Mouse (Mus musculus): ENCODE results near the gene Gjc1. TPM values are rescaled to one million over a fixed set of nuclear protein-coding genes. Genes with fewer than 3 reads are reported as not detected.

The Gjc1 gene
- total RNA-seq, 2 experiments from 2014 or later: 27.4 to 29.2 TPM

DNA sequence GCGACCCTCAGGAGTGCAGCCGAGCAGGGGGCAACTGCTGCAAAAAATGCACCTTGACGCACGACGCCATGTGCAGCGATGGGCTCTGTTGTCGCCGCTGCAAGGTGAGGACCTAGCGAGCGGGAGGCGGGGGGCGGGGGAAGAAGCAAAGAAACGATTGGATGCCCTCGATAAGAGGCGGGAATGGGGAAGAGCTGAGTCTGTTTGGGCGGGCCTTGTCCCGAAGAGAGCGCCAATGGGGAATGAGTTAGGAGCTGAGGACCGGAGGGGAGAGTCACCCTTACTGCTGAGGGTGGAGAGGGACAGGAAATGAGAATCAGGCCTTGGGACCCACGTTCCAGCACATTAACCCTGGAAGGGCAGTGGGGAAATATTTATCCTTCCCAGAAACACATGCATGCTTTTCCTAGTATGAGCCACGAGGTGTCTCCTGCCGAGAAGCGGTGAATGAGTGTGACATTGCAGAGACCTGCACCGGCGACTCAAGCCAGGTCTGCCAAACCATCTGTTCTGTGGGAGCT, 44.8 kb downstream of the Gjc1 start:
- intact Hi-C loops (cut with DNase I): loop anchor here (1.0 to 5.0 kb wide), 2 partner anchors 90 to 218 kb away; no protein-coding TSS in a partner anchor
- DNase-seq (ENCODE audit: low spot score): peak; percentile 77

DNA sequence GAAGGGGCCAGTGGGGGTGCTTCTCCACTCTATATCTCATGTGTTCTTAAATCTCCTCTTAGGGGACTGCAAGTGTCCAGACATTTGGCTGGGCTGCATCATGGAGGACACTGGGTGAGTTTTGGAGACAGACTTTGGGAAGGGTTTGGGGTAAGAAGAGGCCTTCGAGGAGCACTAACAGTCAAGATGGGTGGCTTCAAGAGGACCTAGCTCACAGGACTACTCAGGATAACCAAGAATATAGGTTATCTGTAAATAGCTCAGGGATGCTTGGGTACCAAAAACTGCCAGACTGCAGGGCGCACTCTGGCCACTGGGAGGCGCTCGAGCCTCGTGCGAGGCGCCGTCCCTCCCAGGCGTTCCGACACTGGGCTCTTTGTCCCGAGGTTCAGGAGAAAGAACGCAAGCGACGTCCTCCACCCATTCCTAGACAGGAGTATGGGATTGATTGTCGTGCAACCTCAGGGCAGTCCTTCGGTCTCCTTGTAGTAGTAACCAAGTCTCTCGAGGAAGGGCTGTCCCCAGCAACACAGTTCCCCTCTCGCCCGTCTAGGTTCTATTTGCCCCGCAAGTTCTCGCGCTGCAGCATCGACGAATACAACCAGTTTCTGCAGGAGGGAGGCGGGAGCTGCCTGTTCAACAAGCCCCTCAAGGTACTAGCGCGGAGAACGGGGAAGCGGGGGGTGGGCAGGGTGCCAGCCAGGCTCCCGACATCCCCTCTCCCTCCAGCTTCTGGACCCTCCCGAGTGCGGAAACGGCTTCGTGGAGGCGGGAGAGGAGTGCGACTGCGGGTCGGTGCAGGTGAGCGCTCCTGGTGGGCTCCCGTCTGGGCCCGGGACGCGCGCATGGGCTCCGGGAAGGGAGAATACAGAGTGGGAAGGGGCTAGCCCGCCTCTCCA, 45.5 kb downstream of the Gjc1 start:
- peak; percentile 63 for DNase-seq (ENCODE audit: low spot score)
- intact Hi-C loops (cut with DNase I): loop anchor here (1.0 to 5.0 kb wide), 2 partner anchors 90 to 218 kb away; no protein-coding TSS in a partner anchor

DNA sequence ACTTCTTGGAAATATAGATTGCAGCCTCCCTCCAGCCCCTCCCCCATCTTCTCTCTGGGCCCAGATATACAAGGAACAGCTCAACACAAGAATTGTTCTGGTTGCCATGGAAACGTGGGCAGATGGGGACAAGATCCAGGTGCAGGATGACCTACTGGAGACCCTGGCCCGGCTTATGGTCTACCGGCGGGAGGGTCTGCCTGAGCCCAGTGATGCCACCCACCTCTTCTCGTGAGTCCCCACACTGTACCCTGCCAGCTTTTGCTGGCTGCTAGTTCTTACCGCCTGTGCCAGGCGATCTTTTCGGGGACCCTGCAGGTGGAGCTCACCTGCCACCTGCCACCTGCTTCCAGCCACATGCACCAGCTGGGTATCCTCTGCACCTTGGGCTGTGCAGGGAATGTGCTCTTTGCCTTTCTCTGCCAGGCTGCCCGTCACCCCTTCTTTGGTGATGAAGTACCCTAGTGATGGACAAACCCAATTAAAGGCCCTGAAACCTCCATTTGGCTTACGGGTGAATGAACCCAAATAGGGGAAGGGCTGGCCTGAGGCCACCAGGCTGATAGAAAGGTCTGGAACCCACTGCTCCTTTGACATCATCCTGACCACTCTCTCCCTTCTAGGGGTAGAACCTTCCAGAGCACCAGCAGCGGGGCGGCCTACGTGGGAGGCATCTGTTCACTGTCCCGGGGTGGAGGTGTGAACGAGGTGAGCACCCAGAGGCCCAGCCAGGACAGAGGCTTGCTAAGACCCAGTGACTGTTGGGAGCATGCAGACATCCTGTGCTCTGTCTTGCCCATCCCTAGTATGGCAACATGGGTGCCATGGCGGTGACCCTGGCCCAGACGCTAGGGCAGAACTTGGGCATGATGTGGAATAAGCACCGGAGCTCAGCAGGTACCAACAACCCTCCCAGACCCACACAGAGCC, 46.5 kb downstream of the Gjc1 start:
- no peak for DNase-seq (ENCODE audit: low spot score)
- intact Hi-C loops (cut with DNase I): loop anchor here (5.0 kb wide), 1 partner anchor 219 kb away; no protein-coding TSS in a partner anchor

DNA sequence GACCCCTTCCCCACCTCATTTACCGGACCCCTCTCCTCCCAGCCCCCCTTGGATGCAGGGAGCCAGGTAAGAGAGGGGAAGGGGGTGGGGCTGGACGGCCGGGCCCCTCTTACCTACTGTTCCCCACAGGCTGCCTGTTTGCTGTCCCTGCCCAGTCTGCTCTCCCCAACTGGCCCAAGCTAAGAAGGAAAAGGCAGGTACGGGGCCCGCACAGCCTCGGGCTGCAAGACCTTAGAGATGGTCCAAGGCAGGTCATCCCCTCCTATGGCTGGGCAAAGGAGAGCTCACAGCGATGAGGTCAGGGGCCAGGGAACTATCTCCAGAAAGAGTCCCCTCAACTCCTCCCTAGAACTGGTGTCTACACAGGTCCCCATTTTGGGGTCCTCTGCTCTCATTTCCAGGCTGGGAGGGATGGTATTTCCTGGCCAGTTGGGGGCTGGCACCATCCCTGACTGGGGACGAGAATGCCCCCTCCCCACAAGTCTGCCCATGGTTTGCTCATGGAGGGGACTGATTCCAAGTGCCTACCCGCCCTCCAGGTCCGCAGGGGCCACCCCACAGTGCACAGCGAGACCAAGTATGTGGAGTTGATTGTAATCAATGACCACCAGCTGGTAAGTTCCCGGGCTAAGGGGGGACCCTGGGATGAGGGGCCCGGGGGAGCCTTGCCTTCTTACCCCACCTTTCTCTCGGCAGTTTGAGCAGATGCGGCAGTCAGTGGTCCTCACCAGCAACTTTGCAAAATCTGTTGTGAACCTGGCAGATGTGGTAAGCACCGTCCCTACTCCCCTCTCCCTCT, 47.4 kb downstream of the Gjc1 start:
- no peak for DNase-seq (ENCODE audit: low spot score)
- intact Hi-C loops (cut with DNase I): loop anchor here (5.0 kb wide), 1 partner anchor 220 kb away; no protein-coding TSS in a partner anchor

DNA sequence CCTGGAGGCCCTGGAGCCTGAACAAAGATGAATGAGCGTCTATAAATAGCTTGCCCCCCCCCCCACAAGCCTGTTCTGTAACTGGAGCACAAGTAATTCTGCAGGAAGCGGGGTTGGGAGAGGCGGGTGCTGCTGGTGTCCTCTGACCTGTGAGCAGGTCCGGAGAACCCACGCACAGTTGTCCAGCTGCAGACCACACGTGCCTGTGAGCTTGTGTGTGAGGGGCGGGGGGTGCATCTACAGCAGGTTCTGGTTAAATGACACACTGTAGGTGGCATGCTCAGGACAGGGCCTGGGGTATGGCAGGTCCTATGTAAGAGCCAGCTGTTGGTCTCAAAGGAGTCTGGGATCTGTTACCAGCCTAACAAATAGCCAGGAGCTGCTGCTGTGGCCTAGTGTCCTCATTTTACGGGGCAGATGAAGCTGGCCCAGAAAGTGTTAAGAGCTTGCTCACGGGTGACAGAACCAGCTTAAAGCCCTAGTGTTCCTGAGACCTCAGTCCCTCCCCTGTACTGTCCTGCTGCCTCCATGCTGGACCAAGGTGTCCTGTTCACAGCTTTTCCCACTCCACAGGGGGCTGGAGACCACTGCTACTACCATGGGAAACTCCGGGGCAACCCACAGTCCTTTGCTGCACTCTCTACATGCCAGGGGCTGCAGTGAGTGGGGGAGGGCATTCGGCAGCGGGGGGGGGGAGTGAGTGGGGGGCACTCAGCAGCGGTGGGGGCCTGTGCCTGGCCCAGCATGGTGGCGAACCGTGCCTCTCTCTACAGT, 48.7 kb downstream of the Gjc1 start:
- no peak for DNase-seq (ENCODE audit: low spot score)
- intact Hi-C loops (cut with DNase I): loop anchor here (5.0 kb wide), 1 partner anchor 221 kb away; no protein-coding TSS in a partner anchor

DNA sequence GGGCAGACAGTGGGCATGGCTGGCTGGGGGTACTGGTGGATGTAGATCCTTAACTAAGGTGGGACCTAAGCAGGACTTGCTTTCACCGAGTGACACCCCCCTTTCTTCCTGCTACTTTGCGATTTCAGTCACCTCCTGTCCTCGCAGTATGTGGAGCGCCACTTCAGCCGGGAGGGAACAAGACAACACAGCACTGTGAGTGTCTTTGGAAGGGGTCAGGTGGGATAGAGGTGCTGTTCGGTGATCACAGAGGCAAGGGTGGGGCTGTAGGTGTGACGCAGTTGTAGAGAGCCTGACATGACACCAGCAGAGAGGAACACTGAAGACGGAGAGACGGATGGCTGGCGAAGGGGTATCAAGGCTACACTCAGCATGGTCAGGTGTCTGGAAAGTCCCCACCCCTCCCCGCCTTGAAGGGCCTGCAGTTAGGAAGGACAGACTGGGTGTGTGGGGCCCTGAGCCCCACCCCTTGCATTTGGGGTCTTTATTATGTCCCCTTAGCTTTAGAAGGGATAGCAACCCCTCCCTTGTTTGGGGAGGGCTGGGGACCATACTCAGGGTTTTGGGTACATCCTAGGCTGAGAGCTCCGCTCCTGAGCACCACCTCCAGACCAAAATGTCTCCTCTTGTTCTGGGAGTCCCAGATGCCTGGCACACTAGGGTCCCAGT, 49.4 kb downstream of the Gjc1 start:
- intact Hi-C loops (cut with DNase I): loop anchor here (5.0 kb wide), 1 partner anchor 222 kb away; no protein-coding TSS in a partner anchor

DNA sequence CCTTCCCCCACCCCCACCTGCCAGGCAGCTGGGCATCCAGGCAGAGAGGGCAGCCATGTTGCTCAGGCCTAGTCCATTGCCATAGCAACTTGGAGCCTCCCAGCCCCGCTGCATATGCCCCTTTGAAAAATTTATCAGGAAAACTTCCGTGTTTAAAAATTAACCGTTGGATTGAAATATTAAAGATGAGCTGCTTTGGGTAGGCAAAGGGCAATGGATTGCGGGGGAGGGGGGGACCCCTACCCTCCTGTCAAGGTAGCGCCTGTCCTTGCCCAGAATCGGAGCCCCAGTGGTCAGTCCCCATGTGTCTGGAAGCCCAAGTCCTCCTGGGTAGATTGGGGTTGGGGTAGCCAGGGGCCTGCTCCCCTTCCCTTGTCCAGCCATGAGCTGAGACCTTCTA, 50.4 kb downstream of the Gjc1 start:
- DNase-seq (ENCODE audit: low spot score): no peak
- intact Hi-C loops (cut with DNase I): no loop called here

More for the DNA sequence above, 49.4 kb downstream of the Gjc1 start:
- no peak for DNase-seq (ENCODE audit: low spot score)

DNA sequence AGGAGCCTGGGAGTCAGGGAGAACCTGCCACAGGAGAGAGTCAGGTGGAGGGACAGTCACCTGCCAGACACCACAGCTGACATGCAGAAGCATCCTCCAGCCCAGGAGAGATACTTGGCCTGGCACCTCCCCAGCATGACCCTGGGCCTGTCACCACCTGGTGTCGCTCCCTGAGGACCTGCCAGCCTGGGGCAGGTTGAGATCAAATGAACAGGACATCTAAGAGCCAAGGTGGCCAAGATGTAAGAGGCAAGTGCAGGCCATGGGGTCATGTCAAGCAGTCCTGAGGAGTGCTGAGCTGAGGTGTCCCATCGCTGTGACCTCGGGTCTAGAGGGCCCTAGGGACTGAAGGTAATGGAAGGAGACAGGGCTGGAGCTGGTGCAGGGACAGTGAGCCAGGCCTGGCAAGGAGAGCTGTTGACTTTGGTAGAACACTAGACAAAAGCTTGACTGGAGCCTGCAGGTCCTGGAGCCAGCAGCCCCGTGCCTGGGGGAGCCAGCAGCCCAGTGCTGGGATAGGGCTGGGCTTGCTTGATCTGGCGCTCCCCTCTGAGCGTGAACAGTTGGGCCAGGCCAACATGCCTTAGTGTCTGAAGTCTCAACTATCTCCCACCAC, 52.3 kb downstream of the Gjc1 start:
- DNase-seq (ENCODE audit: low spot score): no peak

DNA sequence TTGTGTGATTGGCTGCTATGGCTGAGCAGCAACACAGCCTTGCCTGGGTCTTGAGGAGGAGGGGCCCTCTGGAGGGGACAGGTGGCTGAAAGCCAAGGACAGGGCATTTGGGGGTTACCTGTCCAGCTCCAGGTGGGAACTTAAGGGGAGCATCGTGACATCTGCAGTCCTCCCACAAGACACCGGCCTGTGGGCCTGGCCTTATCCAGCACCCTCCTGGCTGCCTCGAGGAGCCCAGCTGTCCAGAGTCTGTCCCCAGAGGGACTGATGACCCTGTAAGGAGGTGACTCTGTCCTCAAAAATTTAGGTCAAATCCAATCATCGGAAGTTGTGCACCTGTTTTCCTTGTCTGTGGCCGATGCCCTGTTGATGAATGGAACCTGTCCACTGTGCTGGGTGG, 54.1 kb downstream of the Gjc1 start:
- intact Hi-C loops (cut with DNase I): no loop called here
- DNase-seq (ENCODE audit: low spot score): no peak

More for the DNA sequence above, 52.3 kb downstream of the Gjc1 start:
- intact Hi-C loops (cut with DNase I): no loop called here

DNA sequence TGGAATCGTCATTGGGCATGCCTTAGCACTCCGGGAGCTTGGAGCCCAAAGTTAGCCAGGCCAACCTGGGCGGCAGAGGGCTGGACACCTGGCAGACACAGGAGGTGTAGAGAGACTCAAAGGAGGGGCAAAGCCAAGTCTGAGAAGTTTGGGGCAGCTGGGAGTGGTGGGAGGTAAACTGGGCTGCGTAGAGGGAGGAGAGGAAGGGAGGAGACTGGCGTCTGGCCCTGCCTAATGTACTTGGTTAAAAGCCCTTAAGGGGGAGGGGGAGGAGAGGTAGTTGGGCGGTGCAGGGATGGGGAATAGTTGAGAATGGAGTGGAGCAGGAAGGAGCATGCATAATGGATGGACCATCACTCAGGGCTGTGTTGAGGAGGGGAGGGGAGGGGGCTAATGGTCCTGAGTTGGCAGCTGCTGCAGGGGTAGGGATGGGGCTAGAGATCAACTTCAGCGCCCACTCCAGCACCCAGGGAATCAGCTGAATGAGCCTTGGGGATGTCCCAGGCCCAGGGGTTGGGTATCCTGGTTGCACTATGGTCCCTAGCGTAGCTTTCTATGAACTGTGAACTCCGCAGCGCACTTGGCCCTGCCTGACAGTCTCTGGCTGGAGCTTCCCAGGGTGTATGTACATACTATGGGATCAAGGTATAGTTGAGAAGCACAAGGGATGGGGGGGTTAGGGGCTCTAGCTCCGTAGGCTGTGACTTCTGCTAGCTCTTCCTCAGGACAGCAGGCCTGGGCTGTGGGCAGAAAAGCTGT, 56.3 kb downstream of the Gjc1 start:
- no peak for DNase-seq (ENCODE audit: low spot score)
- intact Hi-C loops (cut with DNase I): no loop called here

DNA sequence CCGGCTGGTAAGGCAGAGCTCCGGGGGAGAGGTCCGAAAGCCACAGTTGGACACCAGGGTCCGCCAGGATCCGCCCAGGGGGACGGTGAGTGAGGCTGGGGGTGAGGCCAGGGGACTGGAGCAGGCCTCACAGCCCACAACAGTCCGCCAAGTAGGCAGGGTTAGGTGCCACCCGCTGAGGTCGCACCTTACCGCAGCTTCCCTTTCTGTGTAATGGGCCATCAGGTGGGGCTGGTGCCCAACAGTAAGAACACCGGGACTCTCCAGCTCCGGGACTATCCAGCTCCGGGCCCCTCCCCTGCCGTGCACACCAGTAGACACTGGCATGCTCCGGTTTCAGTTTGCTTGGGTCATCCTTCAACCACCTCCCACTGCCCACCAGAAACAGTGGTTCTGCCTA, 57.3 kb downstream of the Gjc1 start:
- no peak for DNase-seq (ENCODE audit: low spot score)
- intact Hi-C loops (cut with DNase I): no loop called here

DNA sequence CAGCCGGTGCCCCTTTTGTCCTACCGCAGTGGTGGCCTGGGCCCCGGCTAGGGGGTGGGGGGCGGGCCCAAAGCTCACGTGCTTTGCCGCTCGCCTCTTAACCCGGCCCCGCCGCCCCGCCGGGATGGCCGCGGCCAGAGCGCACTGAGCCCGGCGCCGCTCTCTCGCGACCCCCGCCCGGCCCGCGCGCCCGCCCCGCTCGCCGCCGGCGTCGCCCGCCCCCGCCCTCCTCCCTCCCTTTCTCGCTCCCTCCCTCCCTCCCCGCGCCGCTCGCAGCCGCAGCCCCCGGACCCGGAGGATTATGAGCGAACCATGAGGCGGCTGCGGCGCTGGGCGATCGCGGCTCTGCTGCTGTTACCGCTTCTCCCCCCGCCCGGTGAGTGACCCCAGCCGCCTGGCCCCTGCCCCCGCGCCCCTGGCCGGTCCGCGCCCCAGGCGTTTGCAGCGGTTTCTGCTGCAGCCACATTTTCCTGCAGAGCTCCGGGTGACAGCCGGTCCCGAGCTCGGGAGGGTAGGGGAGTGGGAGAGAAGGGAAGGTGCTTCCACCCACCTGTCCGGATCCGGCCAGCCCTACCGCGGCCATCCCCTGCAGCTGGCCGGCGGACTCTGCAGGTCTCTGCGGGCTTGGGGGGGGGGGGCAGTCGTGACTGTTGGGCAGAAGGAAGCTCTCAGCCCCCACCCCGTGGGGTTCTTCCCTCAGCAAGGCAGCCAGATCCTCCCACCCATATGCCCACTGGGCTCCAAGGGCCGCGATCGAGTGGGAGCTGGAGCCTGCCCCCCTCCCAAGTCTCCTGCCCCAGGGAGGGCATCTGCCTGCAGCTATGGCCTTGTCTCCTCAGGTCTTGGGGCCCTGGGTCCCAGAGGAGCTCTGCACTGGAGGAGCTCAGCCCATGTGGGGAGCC, 57.9 kb downstream of the Gjc1 start, which contains the start of gene Adam11:
TSS of gene Adam11 (plus strand) at position 131 of the 902 bp plus-strand sequence.
- intact Hi-C loops (cut with DNase I): no loop called here
- no peak for DNase-seq (ENCODE audit: low spot score)

DNA sequence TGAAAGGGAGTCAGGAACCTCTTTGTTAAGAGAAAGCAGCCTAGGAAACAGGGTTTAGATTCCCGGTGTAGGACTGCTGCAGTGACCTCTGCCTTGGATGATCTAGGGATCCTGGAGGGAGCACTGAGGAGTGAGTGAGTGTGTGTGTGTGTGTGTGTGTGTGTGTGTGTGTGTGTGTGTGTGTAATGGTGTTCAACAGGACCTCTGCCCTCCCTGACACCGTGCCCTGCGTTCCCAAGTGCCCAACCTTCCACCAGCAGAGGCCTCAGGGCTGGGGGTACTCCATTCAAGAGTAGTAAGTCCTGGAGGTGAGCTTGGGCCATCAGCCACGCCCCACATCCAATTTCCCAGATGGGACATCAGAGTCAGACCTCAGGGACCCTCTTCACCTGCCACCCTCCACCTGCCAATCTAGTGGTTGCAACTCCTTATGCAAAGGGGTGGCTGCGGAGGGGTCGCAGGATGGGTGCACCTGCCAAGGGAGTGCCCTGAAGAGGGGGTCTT, 58.6 kb downstream of the Gjc1 start:
- DNase-seq (ENCODE audit: low spot score): no peak
- intact Hi-C loops (cut with DNase I): no loop called here

DNA sequence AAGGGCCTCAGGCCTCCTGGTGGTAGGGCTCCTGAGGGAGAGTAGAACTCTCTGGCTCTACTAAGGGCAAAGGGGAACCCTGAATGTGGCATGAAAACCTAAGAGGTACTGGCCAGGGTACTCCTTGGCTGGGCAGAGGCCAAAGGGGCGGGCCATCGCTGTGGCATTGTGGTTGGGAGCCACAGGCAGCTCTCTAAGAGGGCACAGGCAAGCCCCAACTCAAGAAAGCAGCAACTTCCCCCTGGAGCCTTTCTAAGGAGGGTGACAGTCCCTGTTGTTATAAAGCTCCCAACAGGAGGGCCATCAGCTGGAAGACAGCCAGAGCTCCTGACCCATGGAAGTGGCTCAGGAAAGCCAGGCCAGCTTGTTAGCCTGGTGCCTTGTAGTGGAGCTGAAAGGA, 60.5 kb downstream of the Gjc1 start:
- no peak for DNase-seq (ENCODE audit: low spot score)
- intact Hi-C loops (cut with DNase I): no loop called here

DNA sequence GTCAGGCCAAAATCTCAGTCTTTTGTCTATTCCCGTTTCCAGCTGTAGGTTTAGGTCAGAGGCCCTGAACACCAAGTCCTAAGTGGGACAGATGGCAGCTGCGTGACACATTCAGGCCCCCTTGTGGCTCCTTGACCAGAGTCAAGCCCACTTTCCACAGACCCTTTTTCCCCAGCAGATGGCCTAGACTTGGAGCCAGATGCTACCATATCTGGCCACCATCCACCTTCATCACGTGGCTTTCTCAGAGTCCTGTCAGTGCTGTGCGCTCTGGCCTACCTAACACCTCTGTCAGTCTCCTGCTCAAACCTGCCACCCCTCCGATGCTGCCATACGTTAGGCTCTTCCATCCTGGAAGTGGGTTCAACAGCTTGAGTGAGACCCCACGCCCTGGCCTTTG, 64.1 kb downstream of the Gjc1 start:
- DNase-seq (ENCODE audit: low spot score): no peak
- intact Hi-C loops (cut with DNase I): no loop called here

DNA sequence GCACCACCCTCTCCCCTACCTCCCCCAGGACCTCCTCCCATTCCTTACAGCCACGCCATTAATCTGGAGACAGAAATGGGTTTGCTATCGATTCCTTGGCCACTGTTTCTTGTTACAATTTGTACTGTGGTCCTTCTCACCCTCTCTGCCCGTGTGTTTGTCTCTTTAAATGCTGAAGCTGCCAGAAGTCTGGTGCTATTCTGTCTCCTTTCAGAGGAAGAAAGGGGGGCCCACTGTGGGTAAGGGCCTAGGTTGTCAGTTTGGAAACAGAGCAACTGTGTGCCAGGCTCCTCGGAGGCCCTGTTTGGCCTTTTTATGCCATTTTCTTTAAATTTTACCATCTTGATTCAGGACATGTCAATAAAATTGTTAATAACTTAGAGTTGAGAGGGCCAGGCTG, 65.1 kb downstream of the Gjc1 start:
- DNase-seq (ENCODE audit: low spot score): no peak

More for the DNA sequence above, 65.1 kb downstream of the Gjc1 start:
- intact Hi-C loops (cut with DNase I): no loop called here

Data from heart, postnatal 25 days (tissue).